Mouse (Mus musculus) adrenal gland, adult 18-20 months (tissue): Measurements from ENCODE around the gene Trim17. TPM values are rescaled to one million over a fixed set of nuclear protein-coding genes. Genes with fewer than 3 reads are reported as not detected.
"Not testable (repeated sequence)": the region's sequence is repeated elsewhere in the genome, so short reads cannot be mapped to it uniquely, and the experiment has no call there.

ENCODE experiments used
- DNase-seq, 2 experiments: peaks; one replicate each; pipeline ENCODE4 v3.0.0; 2021 to 2022; ENCODE audit warnings: low spot score in 2 of 2
- total RNA-seq, 2 experiments: library from RNA; stranded (reverse); gene quantifications; 1 replicate in 1 of 2; 2 replicates in 1 of 2; pipeline ENCODE4 v1.2.3; 2021

Gene Trim17
- total RNA-seq, 2 experiments from 2014 or later, result 0.06 to 0.10 TPM

- DNase-seq, result no peak
These were observed 7.2 kb upstream of the Trim17 start for GRCm38 (mm10) chr11:58947306-58947705.

GRCm38 (mm10) chr11:58947798-58948528 lies 6.5 kb upstream of the Trim17 start:
- DNase-seq, result no peak

- DNase-seq, result peak; percentile 30 to 48
These were observed 5.7 kb upstream of the Trim17 start, which contains the start of gene Hist3h2ba for GRCm38 (mm10) chr11:58948542-58949479. TSS of gene Hist3h2ba (plus strand) at chr11:58948920.

- no peak for DNase-seq
These were observed 4.7 kb upstream of the Trim17 start for GRCm38 (mm10) chr11:58949480-58950431.

- no peak for DNase-seq
These were observed 3.3 kb upstream of the Trim17 start for GRCm38 (mm10) chr11:58951210-58951609.

GRCm38 (mm10) chr11:58953351-58954169 lies 925 bp upstream of the Trim17 start:
- DNase-seq, result peak; percentile 28 to 37

GRCm38 (mm10) chr11:58954170-58954419 lies 390 bp upstream of the Trim17 start:
- not testable (repeated sequence) for DNase-seq

GRCm38 (mm10) chr11:58955143-58955867 lies 820 bp downstream of the Trim17 start:
- DNase-seq, result no peak

GRCm38 (mm10) chr11:58955868-58956257 lies 1.4 kb downstream of the Trim17 start:
- DNase-seq, result no peak

- DNase-seq, result no peak
These were observed 2.9 kb downstream of the Trim17 start for GRCm38 (mm10) chr11:58957226-58957914.

- no peak for DNase-seq
These were observed 4.1 kb downstream of the Trim17 start for GRCm38 (mm10) chr11:58958536-58958935.

GRCm38 (mm10) chr11:58959186-58959825 lies 4.8 kb downstream of the Trim17 start:
- no peak for DNase-seq

GRCm38 (mm10) chr11:58959921-58960465 lies 5.5 kb downstream of the Trim17 start:
- DNase-seq, result peak; percentile 62 to 64

- DNase-seq, result no peak
These were observed 7.1 kb downstream of the Trim17 start for GRCm38 (mm10) chr11:58961364-58962177.

GRCm38 (mm10) chr11:58963543-58963942 lies 9.1 kb downstream of the Trim17 start:
- no peak for DNase-seq

- DNase-seq, result no peak
These were observed 9.7 kb downstream of the Trim17 start for GRCm38 (mm10) chr11:58964216-58964615.
